Mouse (Mus musculus): Measurements from ENCODE around the gene Fcho1.

- TF ChIP-seq TAL1 (IDR thresholded peaks at IDR 0.05; ENCODE audit: low read length), result no peak
- TF ChIP-seq GATA1 (IDR thresholded peaks at IDR 0.05; ENCODE audit: low read length), result no peak
These were observed 39.9 kb downstream of the Fcho1 start for GRCm38 (mm10) chr8:71685573-71685972.

Data from erythroblast, embryonic 14.5 days (primary cell).